Mouse (Mus musculus) megakaryocyte progenitor cell, adult 5-6 weeks (primary cell): ENCODE measurements around the gene Prps1l1. TPM values are rescaled to one million over a fixed set of nuclear protein-coding genes. Genes with fewer than 3 reads are reported as not detected.

Experiments used
- ATAC-seq: replicated peaks from 2 replicates; pipeline ENCODE4 v1.8.0; 2016; ENCODE audit warnings: mild to moderate bottlenecking, moderate TSS enrichment, inconsistent platforms; ENCODE audit not compliant: poor library complexity
- total RNA-seq, 2 experiments: library from RNA; stranded (forward) in 1 of 2; stranded (reverse) in 1 of 2; fragments of 157-497, 149-512 nt in 1 of 2; fragments of 200-1000 nt in 1 of 2; gene quantifications; 2 replicates each; pipeline versions ENCODE4 v1.2.3 to v1.2.4; 2015 to 2017

The Prps1l1 gene
- total RNA-seq, 2 experiments from 2014 or later: 0.50 to 0.79 TPM

DNA sequence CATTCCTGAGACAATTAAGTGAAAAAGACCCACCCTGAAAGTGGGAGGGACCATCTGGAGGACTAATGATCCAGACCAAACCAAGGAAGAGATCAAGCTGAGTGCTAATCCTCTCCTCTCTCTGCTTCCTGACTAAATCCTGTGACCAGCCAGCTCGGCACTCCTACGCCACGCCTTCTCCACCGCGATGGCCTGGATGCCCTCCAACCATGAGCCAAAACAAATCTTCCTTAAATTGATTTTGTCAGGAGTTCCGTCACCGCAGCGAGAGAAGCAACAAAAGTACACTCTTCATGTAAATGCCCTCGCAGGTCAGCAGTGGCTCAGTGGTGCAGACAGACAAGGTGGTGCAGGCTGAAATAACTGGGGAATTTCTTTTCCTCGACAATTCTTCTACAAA lies 37.5 kb downstream of the Prps1l1 start:
- ATAC-seq: no peak

DNA sequence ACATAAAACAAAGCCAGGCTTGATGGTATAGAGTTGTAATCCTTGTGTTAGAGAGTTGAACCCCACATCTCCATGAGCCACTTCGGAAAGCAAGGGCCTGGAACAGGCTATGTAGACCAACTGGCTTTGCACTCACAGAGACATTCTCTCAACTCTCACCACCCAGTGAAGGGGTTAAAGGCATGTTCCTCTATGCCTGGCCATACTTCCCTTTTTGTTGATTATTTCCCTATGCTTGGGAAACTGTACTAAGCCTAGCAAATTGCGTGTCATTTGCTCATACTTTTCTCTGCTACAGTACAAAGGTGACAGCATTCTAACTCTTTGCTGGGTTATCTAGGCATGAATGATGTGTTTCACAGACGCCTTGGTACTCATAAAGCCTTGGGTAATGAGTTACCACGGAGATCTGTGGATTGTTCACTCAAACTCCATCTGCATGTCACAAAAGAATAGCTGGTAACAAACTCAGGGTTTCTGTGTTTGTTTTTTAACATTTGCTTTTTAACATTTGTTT lies 41.4 kb downstream of the Prps1l1 start:
- peak; percentile 97 for ATAC-seq

DNA sequence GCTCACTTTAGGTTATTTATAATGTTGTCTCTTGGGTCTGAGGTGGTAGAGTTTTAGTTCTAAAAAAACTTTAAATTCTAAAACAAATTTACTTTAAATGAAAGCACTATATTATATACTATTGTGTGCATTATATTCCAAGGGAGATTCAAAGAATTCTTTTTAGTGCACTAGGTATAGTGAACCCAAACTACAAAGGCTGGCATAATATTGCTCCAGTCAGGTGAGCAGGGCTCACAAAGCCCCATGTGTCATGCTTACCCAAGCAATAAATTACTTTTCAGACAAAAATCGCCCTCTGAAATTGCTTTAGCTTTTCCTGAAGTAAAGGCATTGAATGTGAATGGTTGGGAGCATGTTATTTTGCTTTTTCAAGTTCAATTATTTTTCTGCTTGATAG lies 43.0 kb downstream of the Prps1l1 start:
- no peak for ATAC-seq

Other genes starting within 250 kb of the Prps1l1 start
- 6.2 and 7.2 TPM in 2 replicates for gene Hdac9, start 67.7 kb upstream of the Prps1l1 start, total RNA-seq (2015)
- gene Hdac9, start 67.7 kb upstream of the Prps1l1 start, total RNA-seq (2017): 4.0 and 8.0 TPM in 2 replicates
- gene Snx13, start 62.4 kb downstream of the Prps1l1 start, total RNA-seq (2015): 16.9 and 20.6 TPM in 2 replicates
- gene Snx13, start 62.4 kb downstream of the Prps1l1 start, total RNA-seq (2017): 23.2 and 42.2 TPM in 2 replicates